Mouse (Mus musculus) midbrain, embryonic 14.5 days (tissue): ENCODE measurements around the gene Crybb1. TPM values are rescaled to one million over a fixed set of nuclear protein-coding genes. Genes with fewer than 3 reads are reported as not detected.

ENCODE experiments used
- ATAC-seq: fragments of 200-750 bp; cut with Nextera tagmentation; 2 replicates; pipeline ENCODE4 v1.8.0; 2017; ENCODE audit warnings: moderate number of reproducible peaks, moderate library complexity; ENCODE audit not compliant: low FRiP score, low TSS enrichment
- DNase-seq: peaks from one replicate; pipeline ENCODE4 v3.0.0-alpha.2; 2015
- H3K27ac ChIP-seq: fragments of 300-500 bp; sonication (generic); replicated peaks from 2 replicates; pipeline ENCODE4 v1.5.1; 2014; ENCODE audit warnings: mild to moderate bottlenecking, low read depth, low read length, moderate library complexity
- H3K27me3 ChIP-seq: fragments of 300-500 bp; sonication (generic); 2 replicates; pipeline ENCODE4 v1.6.1; 2014; ENCODE audit warnings: low read length, control low read depth, mixed read lengths; ENCODE audit not compliant: control insufficient read depth, insufficient read depth
- H3K36me3 ChIP-seq: fragments of 300-500 bp; sonication (generic); 2 replicates; pipeline ENCODE4 v1.6.1; 2014; ENCODE audit warnings: low read length, control low read depth; ENCODE audit not compliant: control insufficient read depth, insufficient read depth
- H3K4me1 ChIP-seq: fragments of 300-500 bp; sonication (generic); 2 replicates; pipeline ENCODE4 v1.6.1; 2014; ENCODE audit warnings: mild to moderate bottlenecking, antibody characterized with exemption, low read length, control low read depth; ENCODE audit not compliant: control insufficient read depth, insufficient read depth
- H3K4me2 ChIP-seq: fragments of 300-500 bp; sonication (generic); 2 replicates; pipeline ENCODE4 v1.6.1; 2014; ENCODE audit warnings: mild to moderate bottlenecking, low read length, moderate library complexity
- H3K4me3 ChIP-seq: fragments of 300-500 bp; sonication (generic); replicated peaks from 2 replicates; pipeline ENCODE4 v1.5.1; 2014; ENCODE audit warnings: low read depth, low read length
- H3K9ac ChIP-seq: fragments of 300-500 bp; sonication (generic); replicated peaks from 2 replicates; pipeline ENCODE4 v1.6.1; 2014; ENCODE audit warnings: mild to moderate bottlenecking, low read length, moderate library complexity
- H3K9me3 ChIP-seq: fragments of 300-500 bp; sonication (generic); 2 replicates; pipeline ENCODE4 v1.6.1; 2016; ENCODE audit warnings: low read length, control low read depth, mixed read lengths; ENCODE audit not compliant: control insufficient read depth
- WGBS: fragments of 180-500 bp; shearing (Covaris S2); extraction: QIAGEN DNeasy Blood & Tissue Kit; methylation state at CpG from one replicate; pipeline ENCODE4 v1.1.7; 2014; 5-methylcytosine and 5-hydroxymethylcytosine counted together
- polyA plus RNA-seq: library from polyadenylated mRNA; unstranded; fragments of >200 nt; fragmentation: Nextera tagmentation; extraction: Ambion mirVana; gene quantifications from 2 replicates; pipeline ENCODE4 v1.2.1, GENCODE M21; 2014

Gene Crybb1
- polyA plus RNA-seq, 1 experiment from 2014 or later, result 1.9 TPM

GRCm38 (mm10) chr5:112296404-112297181 lies 41.0 kb downstream of the Crybb1 start:
- Histone ChIP-seq H3K9ac (no peak overlapping the region), H3K4me2 (no peak overlapping the region), H3K27me3 (no peaks in the 10 kb centered on the region), H3K4me1 (peaks cover 7% of the 10 kb centered on the region), H3K27ac (0 out of 2 replicates have a peak overlapping the region, but pooled peaks have one; percentile 5), H3K9me3 (no peaks in the 10 kb centered on the region), H3K36me3 (no peaks in the 10 kb centered on the region), H3K4me3 (no peak overlapping the region)
- DNase-seq, result no peak
- 86% methylated on average over 6 of the region's 6 CpGs for WGBS
- ATAC-seq, result no peak

GRCm38 (mm10) chr5:112297257-112297656 lies 41.6 kb downstream of the Crybb1 start:
- no peak overlapping the region for H3K4me3 ChIP-seq

GRCm38 (mm10) chr5:112298226-112298988 lies 42.8 kb downstream of the Crybb1 start:
- ATAC-seq (no peak), DNase-seq (no peak)
- Histone ChIP-seq H3K27ac (no peak overlapping the region), H3K9ac (no peak overlapping the region), H3K36me3 (no peaks in the 10 kb centered on the region), H3K4me3 (no peak overlapping the region), H3K9me3 (no peaks in the 10 kb centered on the region), H3K4me1 (peaks cover 7% of the 10 kb centered on the region), H3K27me3 (no peaks in the 10 kb centered on the region), H3K4me2 (no peak overlapping the region)
- WGBS, result 93% methylated on average over 12 of the region's 12 CpGs

More at GRCm38 (mm10) chr5:112297257-112297656, 41.6 kb downstream of the Crybb1 start:
- H3K36me3 ChIP-seq, result no peaks in the 10 kb centered on the region
- WGBS, result 88% methylated on average over 2 of the region's 2 CpGs
- peaks cover 7% of the 10 kb centered on the region for H3K4me1 ChIP-seq
- no peak for DNase-seq
- ATAC-seq, result no peak
- 0 out of 2 replicates have a peak overlapping the region, but pooled peaks have one; percentile 5 for H3K27ac ChIP-seq
- no peak overlapping the region for H3K4me2 ChIP-seq
- H3K9me3 ChIP-seq, result no peaks in the 10 kb centered on the region
- H3K27me3 ChIP-seq, result no peaks in the 10 kb centered on the region
- H3K9ac ChIP-seq, result no peak overlapping the region

- ATAC-seq (no peak), DNase-seq (no peak)
Observed at GRCm38 (mm10) chr5:112299399-112299798, 43.8 kb downstream of the Crybb1 start.

GRCm38 (mm10) chr5:112300112-112300511 lies 44.5 kb downstream of the Crybb1 start:
- no peak overlapping the region for H3K4me2 ChIP-seq
- no peak overlapping the region for H3K4me3 ChIP-seq
- no peak overlapping the region for H3K27ac ChIP-seq
- no peak for ATAC-seq
- no peak overlapping the region for H3K9ac ChIP-seq
- no peaks in the 10 kb centered on the region for H3K36me3 ChIP-seq
- H3K9me3 ChIP-seq, result no peaks in the 10 kb centered on the region
- H3K4me1 ChIP-seq, result peaks cover 1% of the 10 kb centered on the region
- WGBS, result 84% methylated on average over 2 of the region's 2 CpGs
- DNase-seq, result no peak
- no peaks in the 10 kb centered on the region for H3K27me3 ChIP-seq

More at GRCm38 (mm10) chr5:112299399-112299798, 43.8 kb downstream of the Crybb1 start:
- no peaks in the 10 kb centered on the region for H3K27me3 ChIP-seq
- no peak overlapping the region for H3K4me3 ChIP-seq
- no peak overlapping the region for H3K9ac ChIP-seq
- H3K27ac ChIP-seq, result no peak overlapping the region
- H3K9me3 ChIP-seq, result no peaks in the 10 kb centered on the region
- 84% methylated on average over 4 of the region's 4 CpGs for whole genome bisulfite sequencing
- no peaks in the 10 kb centered on the region for H3K36me3 ChIP-seq
- H3K4me2 ChIP-seq, result no peak overlapping the region
- peaks cover 7% of the 10 kb centered on the region for H3K4me1 ChIP-seq

GRCm38 (mm10) chr5:112300721-112301308 lies 45.2 kb downstream of the Crybb1 start:
- Histone ChIP-seq H3K9ac (no peak overlapping the region), H3K4me2 (no peak overlapping the region), H3K9me3 (no peaks in the 10 kb centered on the region), H3K4me3 (no peak overlapping the region), H3K36me3 (no peaks in the 10 kb centered on the region), H3K27me3 (no peaks in the 10 kb centered on the region), H3K27ac (no peak overlapping the region), H3K4me1 (no peaks in the 10 kb centered on the region)
- DNase-seq, result no peak
- WGBS, result 90% methylated on average over 6 of the region's 6 CpGs
- no peak for ATAC-seq

GRCm38 (mm10) chr5:112301694-112302093 lies 46.1 kb downstream of the Crybb1 start:
- Histone ChIP-seq H3K9ac (no peak overlapping the region), H3K36me3 (no peaks in the 10 kb centered on the region), H3K4me3 (no peak overlapping the region), H3K9me3 (no peaks in the 10 kb centered on the region), H3K27ac (no peak overlapping the region), H3K4me2 (no peak overlapping the region), H3K4me1 (no peaks in the 10 kb centered on the region), H3K27me3 (no peaks in the 10 kb centered on the region)
- 87% methylated on average over 4 of the region's 4 CpGs for WGBS
- DNase-seq, result no peak
- ATAC-seq, result no peak

GRCm38 (mm10) chr5:112302310-112302709 lies 46.7 kb downstream of the Crybb1 start:
- DNase-seq (no peak), ATAC-seq (no peak)
- Histone ChIP-seq H3K27me3 (no peaks in the 10 kb centered on the region), H3K4me2 (no peak overlapping the region), H3K4me1 (no peaks in the 10 kb centered on the region), H3K4me3 (no peak overlapping the region), H3K9ac (no peak overlapping the region), H3K36me3 (no peaks in the 10 kb centered on the region), H3K9me3 (no peaks in the 10 kb centered on the region), H3K27ac (no peak overlapping the region)
- 96% methylated on average over 5 of the region's 5 CpGs for WGBS
